Mouse (Mus musculus): ENCODE results near the gene Col4a6.

- no peak for TF ChIP-seq CTCF (IDR thresholded peaks at IDR 0.05; ENCODE audit: control insufficient read depth, insufficient read depth, insufficient replicate concordance, low read depth, low read length)
- no peak for TF ChIP-seq POLR2A (IDR thresholded peaks at IDR 0.05; ENCODE audit: control insufficient read depth, low read depth, low read length)
These were observed 237.1 kb downstream of the Col4a6 start for GRCm38 (mm10) chrX:141236564-141237333.
